Mouse (Mus musculus) ZHBTc4 (cell line): ENCODE measurements at regions not wholly inside any gene's neighbourhood (a gene's known extent, or its start where the extent isn't known, plus 50 kb on each side); places are given as distances from the start of the nearest gene placed in this dataset.

Source experiments
- DNase-seq: peaks from one replicate; pipeline ENCODE4 v3.0.0-alpha.2; 2011; ENCODE audit warnings: low read depth, low spot score

DNA sequence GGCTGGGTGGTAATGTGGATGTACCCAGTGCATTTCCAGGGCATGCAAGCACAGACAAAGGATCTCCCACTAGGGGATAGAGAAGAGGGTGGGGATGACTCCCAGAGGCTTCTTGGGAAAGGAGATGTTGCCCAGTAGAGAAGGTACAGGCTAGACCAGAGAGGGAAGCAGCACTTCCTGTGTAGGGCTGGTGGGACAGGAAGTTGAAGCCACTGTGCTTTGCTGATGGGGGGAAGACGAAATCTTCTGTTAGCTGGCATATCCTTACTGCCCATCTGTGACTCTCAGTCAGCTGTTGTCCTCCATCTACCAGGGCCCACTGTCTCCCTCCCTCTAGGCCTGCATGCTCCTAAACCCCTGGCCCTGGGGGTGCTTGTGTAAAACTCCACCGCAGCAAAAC is 180.2 kb downstream of the Wdr11 start:
- DNase-seq, result no peak

DNA sequence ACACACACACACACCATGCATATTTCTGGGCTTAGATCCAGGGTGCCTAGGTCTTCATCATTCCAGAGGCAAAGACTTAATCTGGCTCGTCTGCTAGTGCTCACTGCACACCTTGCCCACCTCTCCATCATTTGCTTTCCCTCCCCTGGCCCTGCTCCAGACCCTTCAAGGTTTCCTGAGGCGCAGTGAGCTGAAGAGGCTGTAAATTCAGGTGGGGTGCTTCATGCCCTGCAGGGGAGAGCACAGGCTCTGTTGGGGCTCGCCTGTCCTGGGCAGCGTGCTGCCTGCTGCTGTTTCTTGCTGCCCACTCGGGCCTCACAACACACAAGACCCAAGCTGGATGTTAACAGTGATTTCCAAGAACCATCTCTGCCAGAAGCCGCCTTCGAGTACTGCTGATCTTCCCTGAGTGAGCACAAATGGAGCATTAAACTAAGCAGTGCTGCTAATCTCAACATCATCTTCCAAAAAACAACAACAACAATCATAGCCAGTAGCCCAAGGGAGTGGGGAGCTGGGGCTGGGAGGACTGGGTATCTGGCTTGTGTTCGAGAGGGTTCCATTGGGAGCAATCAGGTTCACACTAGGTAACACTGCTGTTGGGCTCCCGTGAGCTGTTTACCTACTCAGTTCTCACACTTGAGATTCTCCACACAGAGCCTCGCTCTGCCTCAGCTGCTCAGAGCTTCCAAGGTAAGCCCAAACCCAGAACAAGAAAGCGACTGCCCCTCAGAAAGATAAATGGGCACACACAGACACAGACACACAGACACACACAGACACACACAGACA is 181.1 kb downstream of the Wdr11 start:
- no peak for DNase-seq

DNA sequence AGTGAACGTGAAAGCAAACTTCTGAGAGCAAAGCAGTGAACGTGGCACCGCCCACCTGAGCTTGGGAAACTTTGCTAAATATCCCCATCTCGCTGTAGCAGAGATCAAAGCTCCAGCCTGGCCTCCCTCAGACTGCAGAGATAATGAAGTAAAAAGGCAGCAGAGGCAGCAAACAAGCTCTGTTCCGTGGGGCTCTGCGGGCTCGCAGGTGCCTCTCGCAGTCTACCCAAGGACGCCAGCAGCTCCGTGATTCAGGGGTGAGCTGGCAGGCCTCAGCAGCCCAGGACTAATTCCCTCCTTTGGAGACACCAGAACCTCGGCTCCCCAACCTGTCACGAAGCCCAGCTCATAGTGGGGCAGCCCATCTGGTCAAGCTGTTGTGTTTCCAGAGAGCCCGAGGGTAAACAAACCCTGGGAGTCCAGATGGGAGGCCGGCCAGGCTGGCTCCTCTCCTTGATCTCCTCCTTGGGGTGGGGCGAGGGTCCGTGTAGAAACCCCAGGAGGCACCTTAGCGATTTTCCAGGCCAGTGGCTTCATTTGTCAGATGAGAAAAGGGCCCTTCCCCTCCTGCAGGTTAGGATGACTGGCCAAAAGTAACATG is 182.7 kb downstream of the Wdr11 start:
- DNase-seq, result peak; percentile 10

DNA sequence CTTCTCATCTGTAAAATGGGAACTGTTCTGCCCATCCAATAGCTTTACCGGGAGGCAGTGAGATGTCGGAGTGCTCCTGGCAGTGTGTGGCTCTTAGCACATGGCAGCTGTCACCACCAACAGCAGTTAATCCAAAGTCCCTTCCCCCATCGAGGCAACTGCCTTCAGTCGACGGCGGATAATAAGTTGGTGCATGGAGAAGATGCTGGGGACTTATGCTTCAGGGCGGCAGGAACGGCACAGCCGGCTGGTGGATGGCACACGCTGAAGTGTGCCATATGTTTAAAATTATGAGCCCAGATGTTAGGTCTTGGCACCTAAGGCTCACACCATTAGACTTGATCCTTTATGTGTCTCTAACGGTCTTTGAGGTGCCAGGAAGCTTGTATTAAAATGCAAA is 183.5 kb downstream of the Wdr11 start:
- no peak for DNase-seq

DNA sequence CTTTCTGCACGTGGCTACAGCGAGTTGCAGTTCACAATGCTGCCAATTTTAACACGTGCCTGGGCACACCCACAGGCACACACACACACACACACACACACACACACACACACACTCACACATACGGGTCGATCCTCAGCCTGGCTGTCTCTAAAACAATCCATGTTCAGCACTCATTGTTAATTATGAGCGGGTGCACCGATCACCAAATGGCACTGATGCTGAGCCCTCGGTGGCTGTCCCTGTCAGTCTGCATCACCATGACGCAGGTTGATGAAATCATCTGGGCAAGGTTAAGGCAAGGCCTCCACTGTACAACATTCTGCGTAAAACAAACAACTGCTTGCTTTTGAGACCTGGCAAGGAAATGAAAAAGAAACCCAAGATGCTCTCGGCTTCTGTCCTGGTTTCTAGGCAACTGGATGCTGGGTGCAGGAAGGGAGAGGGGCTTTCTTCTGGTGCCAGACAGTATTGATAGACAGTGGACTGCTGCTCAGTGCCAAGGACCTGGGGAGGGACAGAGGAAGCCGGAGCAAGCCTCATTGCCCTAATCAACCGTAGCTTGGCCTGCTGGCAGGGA is 187.3 kb downstream of the Wdr11 start:
- no peak for DNase-seq

DNA sequence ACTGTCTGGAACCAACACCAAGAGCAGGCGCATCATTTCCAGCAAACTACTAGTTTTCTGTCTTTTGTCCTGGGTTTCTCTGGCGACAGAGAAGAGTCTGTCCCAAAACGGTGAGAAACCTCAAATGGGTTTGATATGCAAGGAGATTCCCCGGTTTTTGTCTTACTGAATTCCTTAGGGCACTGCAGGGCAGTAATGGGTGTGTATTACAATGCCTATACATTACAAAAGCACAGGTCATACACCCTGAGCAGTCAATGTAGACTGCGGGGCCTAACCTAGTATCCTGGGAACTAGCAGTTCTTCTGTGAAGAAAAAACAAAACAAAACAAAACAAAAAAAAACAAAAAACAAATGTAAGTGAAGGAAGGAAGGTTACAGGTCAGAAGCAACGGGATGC is 188.3 kb downstream of the Wdr11 start:
- DNase-seq, result peak; percentile 85

DNA sequence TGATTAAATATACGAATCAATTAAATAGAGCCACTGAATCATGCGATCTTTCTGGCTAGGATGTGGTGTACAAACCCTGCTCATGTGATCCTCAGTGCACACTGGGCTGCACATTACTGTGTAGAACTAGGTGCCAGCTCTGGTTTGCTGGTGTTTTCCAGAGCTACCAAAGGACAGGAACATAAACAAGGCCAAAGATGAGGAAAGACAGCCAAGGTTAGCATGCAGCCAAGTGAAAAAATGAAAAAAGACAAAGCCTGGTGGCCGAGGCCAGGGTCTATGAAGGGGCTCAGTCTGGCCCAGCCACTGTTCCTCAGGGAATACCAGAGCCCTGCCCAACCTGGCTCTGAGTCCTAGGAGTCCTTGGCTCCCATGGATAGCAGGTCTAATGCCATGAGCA is 190.1 kb downstream of the Wdr11 start:
- DNase-seq, result no peak

DNA sequence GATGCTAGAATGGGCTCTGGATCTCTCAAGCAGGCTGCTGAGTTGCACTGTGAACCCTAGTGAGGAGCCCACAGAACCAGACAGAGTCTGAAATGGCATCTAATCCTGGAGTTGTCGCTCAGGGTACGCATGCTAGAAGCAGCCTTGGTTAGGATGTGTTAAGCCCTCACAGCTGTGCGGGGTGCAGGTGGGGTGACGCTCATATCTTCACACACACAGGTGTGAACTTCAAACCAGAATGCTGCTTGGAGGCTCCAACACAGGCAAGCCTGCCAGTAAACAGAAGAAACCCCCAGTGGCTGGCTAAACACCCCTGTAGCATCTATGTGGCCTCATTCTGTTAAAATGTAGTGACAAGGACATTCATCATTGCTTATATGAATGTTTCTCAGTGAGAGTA is 193.3 kb downstream of the Wdr11 start:
- DNase-seq, result no peak

DNA sequence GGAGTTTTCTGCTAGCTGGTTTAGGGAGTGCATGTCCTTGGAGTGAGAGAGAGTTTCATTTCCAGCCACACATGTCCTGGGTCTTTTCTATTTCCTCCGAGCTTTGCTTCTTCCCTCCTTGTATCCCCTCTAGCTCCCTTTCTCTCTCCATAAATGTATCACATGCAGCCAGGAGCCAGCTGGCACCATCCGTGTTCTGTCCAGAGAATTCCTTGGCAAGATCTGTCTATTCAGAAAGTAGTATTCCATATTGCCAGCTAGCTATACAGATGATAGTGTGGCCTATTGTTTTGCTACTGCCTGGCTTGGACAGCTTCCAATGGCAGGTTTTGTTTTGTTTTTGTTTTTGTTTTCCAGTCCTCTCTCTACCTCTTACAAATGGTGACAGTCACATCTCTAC is 195.3 kb downstream of the Wdr11 start:
- no peak for DNase-seq

DNA sequence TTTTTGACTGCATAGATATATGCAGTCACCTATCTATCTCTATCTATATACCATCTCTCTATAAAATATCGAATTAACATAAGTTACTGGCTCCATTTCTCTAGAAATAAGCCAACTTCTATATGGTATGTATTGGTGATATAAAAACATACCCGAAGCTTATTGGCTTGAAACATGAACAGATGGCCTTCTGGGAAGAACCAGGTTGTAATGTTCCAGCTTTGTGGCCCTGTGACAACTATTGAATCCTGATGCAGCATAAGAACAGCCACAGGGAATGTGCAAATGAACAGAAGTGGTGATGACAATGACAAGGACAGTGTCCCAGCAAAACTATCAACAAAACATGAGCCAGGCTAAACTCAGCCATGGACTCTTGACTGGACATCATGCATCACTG is 196.1 kb downstream of the Wdr11 start:
- DNase-seq, result no peak

DNA sequence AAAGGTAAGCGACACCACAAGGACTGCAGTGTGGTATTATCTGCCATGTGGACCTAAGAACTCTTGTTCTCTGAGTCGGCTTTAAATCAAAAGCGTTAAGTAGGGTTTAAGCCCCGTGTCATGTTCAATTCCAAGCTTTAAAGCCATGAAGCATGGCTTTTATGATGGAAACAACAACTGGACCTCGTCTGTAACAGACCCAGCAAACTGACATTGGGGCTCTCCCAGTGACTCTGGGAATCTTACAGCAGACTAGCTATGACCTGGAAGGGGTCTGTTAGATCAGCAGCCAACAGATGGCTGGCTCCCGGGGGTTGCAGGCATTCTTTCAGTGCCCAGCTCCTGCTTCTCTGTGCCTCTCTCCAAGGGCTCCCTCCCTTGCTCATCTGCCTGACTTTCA is 197.8 kb downstream of the Wdr11 start:
- DNase-seq, result no peak

DNA sequence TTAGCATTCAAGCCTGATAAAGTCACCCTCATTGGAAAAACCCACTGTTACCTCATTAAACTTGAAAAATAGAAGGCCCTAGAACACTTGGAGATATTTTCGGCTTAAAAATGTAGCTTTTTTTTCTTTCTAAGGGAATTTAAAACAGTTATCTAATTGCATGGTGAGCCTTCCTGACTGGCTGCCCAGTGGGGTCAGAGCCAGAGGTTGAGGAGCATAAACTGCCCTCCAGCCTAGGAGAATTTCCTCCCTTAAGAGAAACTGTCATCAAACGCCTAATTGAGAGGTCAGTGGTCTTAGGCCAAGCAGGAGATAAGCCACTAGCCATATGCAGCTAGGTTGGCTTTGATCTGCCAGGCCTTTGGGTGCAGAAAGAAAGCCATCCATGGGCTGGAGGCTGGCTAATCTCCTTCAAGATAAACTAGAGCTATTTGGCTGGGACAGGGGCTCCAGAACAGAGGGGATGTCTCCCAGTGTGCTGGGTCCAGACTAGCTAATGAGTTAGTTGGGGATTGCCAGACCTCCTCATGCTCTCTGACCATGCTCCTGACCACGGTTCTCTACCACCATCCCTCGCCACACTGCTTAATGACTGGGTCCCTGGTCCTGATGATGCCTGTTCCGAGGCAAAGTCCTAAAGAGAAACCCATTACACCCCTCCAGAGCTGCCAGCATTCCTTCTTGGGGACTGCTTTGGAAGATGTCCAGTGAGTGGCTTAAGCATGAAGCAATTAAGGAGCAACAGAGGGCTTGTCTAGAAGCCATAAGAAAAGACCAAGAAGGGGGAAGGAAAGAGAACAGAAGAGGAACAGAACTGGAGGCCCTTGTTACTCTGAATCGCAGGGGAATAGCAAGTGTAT is 199.2 kb downstream of the Wdr11 start:
- no peak for DNase-seq

DNA sequence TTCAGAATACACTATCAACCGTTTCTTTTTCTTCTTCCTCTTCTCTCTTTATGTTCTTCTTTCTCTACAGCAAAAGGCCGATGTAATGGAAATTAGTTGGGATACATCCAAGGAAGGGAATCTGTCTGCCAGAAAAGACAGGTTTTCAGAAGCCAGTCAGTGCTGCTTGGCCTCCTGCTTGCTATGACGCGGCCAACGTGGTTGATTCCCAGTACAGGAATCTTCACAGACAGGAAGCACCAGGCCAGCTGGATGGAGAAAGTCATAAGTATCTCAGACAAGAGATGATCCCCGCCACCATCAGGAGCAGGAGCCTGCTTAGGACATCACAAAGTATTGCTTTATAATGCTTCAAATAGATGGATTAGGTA is 199.8 kb downstream of the Wdr11 start:
- DNase-seq, result no peak

DNA sequence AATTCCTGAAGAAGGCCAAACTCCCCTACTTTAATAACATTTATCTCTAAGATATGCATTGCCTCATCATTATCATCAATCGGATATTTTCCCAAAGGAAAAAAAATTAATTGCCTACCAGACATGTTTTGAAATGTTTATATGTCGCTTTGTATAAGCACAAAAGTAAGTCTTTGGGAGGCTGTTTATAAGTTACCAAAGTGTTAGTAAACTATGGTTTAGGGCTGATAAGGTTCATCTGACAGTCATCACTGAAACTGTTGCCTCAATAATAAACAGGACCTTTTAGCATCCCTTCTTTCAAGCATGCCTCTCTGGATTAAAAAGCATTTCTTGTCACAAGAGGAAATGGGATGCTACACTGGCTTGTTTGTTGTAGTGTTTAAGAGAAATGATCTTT is 202.1 kb downstream of the Wdr11 start:
- DNase-seq, result no peak

DNA sequence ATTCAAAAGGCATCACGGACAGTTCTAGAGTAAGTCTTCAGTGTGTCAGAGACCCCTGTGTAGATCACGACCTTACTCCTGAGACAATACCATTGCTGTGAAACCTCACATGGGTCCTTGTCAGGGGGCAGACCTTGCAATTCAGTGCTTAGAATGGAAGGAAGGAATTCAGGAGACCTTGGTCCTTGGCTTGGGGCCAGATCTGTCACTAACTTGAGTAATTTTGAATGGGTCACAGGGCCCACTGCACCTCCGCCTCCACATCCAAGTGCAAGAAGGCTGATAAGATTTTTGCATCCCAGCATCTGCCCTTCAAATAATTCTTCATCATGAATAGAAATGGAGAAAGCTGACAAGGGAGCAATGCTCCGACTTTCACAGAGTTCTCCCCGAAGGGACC is 202.6 kb downstream of the Wdr11 start:
- DNase-seq, result no peak

DNA sequence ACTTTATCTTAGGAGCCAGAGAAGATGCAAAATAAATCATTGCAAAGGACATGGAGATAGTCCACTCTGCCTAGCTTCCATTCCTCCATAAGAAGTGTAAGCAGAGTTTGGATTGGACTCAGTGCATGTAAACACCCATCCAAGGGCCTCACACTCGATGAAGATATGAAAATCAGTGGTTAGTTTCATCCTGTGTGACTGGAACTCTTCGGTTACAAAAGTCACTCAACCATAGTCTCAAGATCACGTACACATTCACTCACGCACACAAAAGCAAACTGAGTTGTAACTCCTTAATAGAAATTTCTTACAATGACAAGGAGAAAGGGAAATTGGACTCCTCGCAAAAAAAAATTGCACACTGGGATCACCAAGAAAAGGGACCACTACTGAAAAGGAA is 206.9 kb downstream of the Wdr11 start:
- no peak for DNase-seq

DNA sequence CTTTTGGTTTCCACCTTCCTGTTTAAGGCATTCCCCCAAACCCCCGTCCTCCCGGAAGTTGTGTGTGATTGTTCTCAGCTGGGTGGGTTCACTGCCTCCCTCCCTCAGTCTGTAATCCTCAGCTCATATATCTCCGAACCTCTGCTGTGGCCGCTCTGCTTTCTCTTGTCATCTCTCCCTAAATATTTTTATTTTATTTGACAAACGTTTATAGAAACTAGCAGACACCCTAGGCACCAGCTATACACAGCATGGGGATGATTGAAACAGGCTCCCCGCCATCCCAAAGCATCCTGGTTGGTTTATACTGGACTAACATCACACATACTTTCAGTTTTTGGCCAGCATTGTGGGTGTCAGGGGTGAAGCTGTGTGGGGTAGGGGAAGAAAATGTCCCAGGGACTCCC is 208.8 kb downstream of the Wdr11 start:
- DNase-seq, result no peak

DNA sequence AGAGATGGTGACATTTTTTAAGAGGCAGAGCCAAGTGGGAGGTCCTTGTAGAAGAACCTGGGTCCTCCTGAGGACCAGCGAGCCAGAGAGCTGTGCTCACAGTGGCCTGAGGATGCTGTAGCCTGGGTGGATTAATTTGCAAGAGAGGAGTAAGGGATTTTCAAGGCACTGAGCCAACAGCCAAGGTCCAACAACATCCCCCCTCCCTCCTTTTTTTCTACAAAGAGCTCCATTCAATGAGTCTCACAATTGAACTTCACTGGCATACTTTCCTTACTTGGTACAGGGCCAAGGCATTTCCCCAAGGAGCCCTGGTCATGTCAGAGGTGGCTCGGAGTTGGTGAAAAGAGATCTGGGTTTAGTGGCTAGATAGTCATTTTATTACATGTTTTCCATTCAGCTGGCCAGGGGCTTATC is 209.8 kb downstream of the Wdr11 start:
- DNase-seq, result no peak

DNA sequence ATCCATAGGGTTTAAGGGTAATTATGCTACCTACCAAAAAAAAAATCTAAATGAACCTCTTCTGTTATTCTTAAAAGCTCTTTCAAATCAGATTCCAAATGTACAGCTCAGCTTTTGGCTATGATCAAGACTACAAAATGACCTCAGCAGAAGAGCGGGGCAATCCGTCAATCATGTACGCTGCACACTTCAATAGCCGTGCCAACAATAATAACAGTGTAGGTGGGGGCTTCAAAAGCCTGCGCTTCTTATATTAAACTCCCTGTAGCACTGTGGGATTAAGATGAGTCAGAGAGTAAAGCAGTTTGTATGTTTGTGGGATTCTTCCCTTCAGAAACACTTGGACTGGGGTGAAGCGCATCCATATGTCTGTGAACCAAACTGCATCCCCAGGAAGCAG is 210.5 kb downstream of the Wdr11 start:
- no peak for DNase-seq

DNA sequence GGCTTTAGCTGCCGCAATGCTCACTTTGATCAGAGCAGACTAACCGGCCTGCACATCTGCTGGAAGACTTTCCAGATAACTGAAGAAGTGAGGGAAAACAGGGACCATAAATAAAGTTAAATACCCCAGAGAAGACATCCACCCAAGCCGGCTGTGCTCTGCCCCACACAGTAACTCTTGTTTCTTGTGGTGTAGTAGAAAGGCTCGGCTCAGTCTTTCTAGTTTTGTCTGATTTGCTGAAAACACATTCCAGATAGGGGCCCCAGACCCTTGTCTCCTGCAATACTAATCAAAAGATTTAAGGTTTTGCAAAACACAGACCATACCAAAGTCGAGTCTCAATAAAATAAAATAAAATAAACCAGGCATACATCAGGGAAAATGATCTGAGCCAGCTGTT is 213.7 kb downstream of the Wdr11 start:
- no peak for DNase-seq

DNA sequence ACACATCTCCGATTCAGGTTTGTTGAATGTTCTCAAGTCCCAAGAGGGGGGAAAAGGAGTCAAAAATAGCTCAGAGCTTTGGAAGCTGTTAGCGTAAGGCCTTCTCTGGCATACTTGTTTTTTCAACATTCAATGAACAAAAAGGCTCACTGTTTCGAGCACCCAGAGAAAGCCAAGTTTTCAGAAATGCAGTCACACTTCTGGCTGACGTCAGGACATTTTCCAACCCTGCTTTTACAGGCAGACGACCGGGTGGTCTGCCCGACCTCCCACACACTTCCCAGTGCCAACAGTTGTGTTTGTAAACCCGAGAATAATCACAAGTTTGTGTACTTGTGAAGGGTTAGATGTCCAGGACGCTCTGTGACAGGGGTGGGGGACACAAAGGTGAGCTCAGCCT is 218.5 kb downstream of the Wdr11 start:
- no peak for DNase-seq

DNA sequence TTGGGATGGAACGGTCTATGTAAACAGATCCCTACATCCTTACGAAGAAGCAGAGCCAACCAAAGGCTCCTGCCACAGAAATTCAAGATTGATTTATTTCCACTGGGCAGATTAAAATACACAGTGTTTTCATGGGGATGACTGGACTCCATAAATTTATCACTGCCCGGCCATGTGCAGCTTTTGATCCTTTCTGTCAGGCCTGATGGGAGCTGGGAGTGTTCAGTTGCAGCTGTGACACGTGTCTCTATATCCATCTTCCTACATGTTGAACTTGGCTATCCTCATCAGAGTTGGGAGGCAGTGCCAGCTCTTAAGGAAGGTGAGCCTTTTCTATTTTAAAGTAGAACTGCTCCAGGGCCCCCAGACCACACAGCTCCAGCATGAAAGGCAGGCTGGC is 218.9 kb downstream of the Wdr11 start:
- no peak for DNase-seq
